Mouse (Mus musculus): ENCODE measurements around the gene Mblac2. TPM values are rescaled to one million over a fixed set of nuclear protein-coding genes. Genes with fewer than 3 reads are reported as not detected.
A peak's percentile ranks its signal among the peaks of the same experiment; 100 is the strongest.
"Not testable (repeated sequence)": the region's sequence is repeated elsewhere in the genome, so short reads cannot be mapped to it uniquely, and the experiment has no call there.

Gene Mblac2
- 10 to 100 TPM; 34.1 to 39.5 TPM for total RNA-seq (2021)

DNA sequence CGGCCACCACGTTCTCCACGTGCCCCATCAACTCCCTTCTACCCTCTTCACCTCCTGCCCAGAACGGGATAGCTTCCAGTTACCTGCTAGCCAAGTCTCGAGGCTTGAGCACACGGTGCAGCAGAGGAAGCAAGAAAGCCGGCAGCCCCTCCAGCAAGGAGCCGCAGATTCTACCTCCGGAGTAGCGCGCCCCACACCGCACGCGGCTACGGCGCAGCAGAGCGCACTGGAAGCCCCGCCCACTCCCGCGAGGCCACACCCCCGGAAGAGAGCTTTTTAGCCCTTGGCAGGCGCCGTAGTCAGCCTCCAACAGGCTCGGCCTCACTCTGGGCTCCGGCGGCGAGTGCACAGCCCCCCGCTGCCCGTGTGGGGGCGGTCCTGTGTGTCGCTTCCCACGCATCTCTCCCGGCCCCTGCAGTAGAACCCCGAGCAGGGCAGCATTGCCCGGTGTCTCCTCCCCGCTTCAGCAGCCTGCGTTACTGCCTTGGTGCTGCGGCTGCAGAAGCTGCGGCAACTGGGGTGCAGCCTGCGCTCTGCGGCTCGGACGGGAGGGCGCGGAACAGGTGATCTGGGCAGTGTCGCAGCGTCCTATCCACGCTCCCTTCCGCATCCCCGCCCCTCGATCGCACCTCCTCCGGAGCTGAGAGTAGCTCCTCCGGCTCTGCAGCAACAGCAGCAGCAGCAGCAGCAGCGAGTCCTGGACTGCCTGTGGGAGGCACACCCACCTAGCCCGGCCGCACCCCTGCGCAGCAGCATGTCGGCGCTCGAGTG lies at the start of gene Mblac2, which contains the start of gene Polr3g:
Gene Mblac2, plus strand, starts transcription at position 567 of the 771 bp plus-strand sequence.
Gene Polr3g, minus strand, starts transcription at position 239 of the 771 bp plus-strand sequence.
- intact Hi-C loops (cut with DNase I), result no loop called here
- DNase-seq, result peak; percentile 97

DNA sequence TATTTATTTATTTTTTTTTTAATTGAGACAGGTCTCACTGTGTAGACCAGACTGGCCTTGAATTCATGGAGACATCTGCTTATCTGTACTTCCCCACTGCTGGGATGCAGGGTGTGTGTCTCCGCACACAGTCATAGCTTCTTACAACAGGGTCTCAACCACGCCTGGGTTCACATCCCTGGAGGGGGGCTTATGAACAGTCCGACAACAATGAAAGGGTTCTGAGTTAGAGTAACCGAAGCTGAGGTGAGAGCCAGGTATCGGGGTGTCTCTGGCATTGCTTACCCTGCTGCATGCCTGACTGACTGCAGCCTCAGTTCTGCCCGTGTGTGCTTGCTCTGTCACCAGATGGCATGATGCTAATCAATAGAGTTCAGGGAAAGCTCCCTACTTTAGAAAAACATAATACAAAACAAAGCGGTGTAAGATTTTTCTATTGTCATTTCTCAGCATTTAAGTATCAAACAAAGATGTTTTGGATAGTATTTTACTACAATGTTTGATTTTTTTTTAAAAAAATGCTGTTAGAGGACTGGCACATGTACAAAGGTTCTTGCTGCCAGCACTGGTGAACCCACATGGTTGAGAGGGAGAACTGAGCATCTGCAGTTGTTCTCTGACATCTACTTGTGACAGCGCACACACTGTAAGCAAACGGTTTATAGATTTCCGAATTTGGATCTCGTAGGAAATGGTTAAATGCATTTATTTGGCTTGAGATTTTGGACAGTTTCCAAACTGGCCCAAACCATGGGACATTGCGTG lies 47.4 kb upstream of the Mblac2 start:
- DNase-seq, result no peak
- intact Hi-C loops (cut with DNase I), result no loop called here

DNA sequence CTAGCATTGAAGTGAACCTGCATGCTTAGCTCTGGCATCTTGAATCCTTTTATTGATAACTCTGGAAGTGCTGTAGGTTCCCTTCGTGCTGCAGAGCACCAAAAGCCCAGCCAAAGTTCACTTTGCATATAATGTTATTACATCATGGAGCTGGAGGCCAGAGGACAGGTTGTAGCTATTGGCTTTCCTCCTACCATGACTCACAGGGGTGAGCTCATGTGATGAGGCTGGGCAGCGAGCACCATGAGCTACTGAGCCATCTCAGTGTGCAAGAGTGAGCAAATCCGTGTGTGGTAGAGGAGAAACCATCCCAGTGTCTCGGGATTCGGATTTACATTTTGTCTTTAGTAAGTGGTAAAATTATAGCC lies 46.8 kb upstream of the Mblac2 start:
- no peak for DNase-seq
- intact Hi-C loops (cut with DNase I), result no loop called here

DNA sequence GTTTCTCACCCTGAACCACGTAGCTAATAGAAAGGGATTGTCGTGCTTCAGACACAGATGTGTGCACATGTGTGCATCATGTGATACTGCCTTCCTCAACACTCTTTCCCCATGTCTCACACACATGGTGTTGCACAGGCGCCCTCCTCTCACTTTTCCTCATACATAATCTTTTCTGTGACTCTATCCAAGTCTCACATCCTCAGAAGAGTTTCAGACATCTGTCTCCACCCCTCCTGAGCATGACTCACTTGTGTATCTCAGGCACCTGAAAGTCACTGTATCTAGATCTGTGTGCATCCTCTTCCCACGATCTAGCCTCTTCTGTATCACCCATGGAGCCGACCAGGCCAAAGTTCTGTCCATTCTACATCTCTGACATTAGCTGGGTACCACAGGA lies 43.4 kb upstream of the Mblac2 start:
- no peak for DNase-seq
- intact Hi-C loops (cut with DNase I), result no loop called here

DNA sequence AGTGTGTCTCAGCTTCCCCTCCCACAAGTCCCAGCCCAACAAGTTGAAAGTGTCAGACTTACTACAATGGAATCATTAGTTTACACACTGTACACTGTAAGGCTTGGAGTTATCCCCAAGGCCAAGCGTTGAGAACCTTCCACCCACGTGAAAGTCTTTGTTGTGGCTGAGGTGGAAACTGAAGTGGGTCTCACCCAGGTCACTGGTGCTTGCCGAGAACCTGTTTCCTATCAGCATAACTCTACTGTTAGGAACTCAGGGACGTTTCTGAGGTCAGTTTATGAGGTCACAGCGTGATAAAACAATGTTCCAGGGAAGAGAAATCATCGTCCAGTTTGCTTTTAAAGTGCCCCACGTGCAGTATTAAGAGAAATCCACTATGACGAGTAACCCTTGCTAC lies 35.8 kb upstream of the Mblac2 start:
- intact Hi-C loops (cut with DNase I), result no loop called here
- no peak for DNase-seq

DNA sequence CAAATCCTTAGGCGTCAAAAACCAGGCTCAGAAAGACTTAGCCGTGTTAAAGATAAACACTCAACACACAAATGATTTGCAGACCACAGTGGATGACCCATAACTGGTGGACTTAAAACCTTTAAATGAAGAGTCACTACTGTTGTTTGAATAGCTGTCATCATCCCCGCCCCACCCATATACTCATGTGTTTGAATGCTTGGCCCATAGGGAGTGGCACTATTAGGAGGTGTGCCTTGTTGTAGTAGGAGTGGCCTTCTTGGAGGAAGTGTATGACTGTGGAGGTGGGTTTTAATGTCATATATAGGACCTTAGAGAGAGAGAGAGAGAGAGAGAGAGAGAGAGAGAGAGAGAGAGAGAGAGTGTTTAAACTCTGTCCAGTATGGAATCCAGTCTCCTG lies 28.0 kb upstream of the Mblac2 start:
- no peak for DNase-seq
- intact Hi-C loops (cut with DNase I), result no loop called here

DNA sequence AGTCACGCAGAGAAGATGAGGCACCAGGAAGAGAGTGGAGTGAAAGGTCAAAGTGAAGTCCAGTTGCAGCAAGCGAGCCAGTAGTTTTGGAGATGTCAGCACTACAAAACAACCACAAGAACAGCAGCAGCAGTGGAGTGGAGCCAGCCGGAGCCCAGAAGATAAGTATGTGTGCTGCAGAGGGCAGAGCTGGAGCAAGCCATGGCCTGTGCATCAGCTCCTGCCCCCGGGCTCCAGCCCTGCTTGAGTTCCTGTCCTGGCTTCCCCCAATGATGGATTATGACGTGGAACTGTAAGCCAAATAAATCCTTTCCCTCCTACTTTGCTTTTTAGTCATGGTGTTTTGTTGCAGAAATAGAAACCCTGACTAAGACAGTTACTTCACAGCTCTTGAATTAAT lies 26.9 kb upstream of the Mblac2 start:
- DNase-seq, result no peak
- intact Hi-C loops (cut with DNase I), result no loop called here

DNA sequence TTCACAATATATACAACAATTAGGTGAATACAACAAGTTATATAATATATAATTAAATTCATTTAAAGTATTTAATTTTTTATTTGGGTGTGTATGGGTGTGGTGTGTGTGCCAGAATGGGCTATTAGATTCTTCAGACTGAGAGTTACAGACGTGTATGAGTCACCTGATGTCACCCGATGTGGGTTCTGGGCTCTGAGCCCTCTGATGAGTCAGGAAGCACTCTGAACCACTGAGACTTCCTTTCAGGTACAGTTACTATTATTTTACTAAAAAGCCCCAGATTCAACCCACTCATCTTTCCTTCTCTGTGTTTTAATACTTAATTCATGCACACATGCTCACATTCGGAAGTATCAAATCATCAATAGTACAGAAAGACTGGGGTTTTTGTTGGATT lies 26.3 kb upstream of the Mblac2 start:
- intact Hi-C loops (cut with DNase I), result no loop called here
- no peak for DNase-seq

DNA sequence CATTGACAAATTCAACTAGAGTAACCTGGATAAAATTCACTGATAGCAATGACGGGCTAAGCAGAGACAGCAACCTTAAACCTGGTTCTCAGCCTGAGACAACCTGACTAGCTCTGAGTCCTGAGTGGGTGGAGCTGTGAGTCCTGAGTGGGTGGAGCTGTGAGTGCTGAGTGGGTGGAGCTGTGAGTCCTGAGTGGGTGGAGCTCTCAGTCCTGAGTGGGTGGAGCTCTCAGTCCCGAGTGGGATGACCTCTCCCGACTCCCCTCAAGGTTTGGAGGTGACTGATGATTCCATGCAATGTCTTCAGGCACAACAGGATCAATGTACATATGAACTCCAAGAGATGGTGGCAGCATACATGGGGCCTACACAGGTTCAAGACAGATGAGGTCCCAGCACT lies 21.6 kb upstream of the Mblac2 start:
- DNase-seq, result no peak
- intact Hi-C loops (cut with DNase I), result no loop called here

DNA sequence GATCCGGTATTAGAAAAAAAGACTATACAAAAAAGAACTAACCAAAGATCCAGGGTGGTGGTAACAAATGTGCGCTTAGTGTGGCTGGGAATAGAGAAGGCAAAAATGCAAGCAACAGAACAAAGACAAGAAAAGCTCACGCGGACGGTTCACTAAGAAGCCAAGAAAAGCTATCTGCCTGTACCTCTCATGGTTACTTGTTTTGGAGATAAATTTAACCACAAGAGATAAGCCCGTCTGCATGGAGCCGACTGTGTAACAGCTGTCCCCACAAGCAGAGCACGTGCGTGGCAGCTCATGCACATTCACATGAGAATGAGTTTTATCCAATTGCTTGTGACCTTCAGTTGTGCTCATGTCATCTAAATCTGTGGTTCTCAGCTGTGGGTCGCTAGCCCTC lies 20.7 kb upstream of the Mblac2 start:
- no peak for DNase-seq
- intact Hi-C loops (cut with DNase I), result no loop called here

DNA sequence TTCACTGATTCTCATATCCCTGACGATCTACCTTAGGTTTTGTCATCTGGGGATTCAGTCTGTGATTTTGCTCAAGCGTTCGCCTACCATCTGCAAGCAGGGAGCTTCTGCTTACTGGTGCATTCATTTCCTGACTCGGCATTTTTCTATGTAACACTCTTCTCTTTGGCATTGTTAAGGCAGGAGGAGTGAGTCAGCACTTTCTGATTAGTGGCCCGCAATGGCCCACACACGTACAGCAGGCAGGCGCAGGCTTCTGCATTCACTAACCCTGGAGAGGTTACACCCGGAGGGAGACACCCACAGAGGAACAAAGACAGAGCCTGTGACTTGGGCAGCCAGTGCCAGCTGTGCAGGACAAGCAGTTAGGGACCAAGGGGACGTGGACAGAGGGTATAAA lies 19.5 kb upstream of the Mblac2 start:
- DNase-seq, result no peak
- intact Hi-C loops (cut with DNase I), result no loop called here

DNA sequence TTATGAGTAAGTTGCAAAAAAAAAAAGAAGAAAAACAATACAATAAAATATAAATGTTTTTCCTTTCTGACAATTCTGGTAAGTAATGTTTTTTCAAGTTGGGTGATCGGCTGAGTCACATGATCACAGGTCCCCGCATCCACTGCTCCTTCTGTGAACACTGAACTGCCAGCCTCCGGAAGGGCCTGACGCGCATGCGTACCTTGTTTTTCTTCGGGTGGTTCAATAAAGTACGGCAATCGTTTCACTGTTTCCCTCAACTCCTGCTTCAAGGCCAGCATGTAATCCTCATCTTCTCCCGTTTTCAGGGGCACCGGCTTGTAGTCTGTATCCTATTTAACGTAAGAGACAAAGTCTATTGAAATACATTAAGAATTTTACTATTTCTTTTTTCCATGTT lies 16.7 kb upstream of the Mblac2 start:
- intact Hi-C loops (cut with DNase I), result no loop called here
- no peak for DNase-seq

DNA sequence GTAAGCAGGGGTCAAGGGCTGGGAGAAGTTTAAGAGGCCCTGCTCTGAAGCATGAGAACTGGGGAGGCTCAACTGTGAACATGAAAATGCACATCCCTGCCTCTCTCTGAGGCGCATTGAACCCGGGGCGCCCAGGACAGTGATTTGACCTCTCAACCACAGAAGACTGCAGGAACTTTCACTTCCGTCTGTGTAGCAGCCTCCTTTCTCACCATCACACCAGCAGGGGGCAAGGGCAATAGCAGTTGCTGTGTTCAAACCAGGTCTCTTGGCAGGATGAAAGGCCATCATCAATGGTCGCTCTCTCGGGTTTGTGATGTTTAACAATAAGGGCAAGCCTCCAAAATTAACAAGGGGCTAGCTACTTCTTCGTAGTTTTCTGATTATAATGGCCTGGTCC lies 8.0 kb upstream of the Mblac2 start:
- DNase-seq, result no peak
- intact Hi-C loops (cut with DNase I), result no loop called here

DNA sequence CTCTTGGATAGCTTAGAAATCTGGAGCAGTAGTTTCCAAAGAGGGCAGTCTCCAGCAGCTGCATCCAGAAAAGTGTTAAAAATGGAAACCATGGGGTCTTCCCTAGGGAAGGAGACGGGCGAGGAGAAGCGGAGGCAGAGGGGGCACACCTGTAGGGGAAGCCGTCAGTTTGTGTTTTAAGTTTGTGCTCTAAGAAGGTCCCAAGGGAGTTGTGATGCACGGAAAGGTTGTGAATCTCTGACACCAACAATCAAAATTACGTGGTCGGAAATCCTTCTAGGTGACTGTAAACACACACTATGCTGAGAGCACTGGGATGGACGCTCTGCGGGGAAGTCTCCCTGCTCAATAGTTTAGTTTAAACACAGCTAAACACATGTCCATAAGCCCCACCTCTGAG lies 7.5 kb upstream of the Mblac2 start:
- intact Hi-C loops (cut with DNase I), result no loop called here
- no peak for DNase-seq

DNA sequence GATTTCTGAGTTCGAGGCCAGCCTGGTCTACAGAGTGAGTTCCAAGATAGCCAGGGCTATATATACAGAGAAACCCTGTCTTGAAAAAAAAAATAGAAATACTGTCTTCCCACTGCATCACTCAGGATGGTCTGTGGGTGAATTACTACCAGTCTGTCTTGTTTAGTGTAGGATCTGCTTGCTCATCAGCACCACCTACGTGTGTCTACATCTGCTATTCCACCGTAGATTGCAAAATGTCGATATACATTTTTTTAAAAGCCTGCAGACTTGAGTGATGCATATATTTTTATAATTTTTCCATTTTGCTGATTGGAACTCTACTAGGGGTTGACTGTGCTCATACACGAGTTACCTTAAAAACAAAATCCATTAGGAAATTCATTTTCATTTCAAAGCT lies 4.8 kb upstream of the Mblac2 start:
- intact Hi-C loops (cut with DNase I), result no loop called here
- no peak for DNase-seq

DNA sequence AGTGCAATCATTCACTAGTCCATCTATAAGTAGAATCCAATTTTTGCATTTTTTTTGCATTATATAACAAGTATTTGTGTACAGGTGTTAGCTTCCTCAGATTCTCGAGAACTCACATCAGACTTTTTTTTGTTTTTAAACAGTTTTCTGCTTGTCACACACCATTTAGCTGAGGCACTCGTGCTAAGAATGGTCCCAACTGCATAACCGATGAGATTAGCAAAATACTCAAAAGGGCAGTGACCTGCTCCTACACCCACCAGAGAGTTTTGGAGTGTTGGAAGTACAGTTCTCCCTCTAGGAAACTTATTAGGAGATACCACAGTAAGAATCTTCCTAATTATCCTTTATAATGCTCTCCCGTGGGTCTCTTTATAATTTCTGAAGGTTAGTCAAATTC lies 1.3 kb upstream of the Mblac2 start:
- intact Hi-C loops (cut with DNase I), result no loop called here

DNA sequence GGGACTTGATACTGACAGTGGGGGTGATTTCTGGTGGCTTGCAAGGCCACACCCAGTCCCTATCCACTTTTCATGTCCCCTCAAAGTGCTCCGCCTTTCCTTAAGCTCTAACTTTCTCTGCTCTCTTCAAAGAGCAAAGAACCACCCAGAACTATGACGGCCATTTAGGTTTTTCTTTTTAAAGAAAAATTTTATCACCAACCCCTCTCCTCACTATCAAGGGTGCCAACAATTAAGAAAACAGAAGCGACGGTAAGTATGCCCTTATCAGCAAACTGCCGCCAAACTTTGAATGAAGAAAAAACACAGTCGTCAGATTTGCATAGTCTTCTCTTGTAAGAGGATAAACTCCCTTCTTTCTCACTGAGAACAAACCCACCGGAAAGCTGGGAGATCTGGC lies 875 bp upstream of the Mblac2 start:
- intact Hi-C loops (cut with DNase I), result no loop called here
- DNase-seq, result no peak

More for the DNA sequence above, 1.3 kb upstream of the Mblac2 start:
- no peak for DNase-seq

DNA sequence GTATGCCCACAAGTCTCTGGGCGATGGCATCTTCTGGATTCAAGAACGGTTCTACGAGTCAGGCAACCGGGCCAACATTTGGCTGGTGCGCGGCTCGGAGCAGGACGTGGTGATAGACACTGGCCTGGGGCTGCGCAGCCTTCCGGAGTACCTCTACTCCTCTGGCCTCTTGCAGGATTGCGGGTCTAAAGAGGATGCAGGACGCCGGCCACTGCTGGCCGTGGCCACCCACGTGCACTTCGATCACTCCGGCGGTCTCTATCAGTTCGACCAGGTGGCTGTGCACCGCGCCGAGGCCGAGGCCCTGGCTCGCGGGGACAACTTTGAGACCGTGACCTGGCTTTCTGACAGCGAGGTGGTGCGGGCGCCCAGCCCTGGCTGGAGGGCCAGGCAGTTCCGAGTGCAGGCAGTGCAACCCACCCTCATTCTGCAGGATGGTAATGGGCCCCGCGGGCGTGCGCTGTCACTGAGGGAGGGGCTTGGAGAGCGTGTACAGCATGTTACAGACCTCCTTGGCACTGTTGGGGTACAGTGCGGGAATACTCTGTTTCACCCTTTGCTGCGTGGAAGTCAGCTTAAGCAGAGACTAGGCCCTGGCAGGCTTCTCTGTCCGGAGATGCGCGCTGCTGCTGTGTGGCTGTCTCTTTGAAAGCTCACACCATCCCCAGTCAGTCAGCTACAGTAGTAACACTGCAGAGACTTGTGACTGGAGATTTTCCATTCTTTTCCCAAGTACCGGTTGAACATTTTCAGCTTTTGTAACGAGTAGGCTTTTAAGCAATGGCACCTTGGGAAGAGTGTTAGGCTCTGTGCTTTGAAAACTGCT lies 618 bp downstream of the Mblac2 start:
- intact Hi-C loops (cut with DNase I), result no loop called here
- DNase-seq, result peak; percentile 42

DNA sequence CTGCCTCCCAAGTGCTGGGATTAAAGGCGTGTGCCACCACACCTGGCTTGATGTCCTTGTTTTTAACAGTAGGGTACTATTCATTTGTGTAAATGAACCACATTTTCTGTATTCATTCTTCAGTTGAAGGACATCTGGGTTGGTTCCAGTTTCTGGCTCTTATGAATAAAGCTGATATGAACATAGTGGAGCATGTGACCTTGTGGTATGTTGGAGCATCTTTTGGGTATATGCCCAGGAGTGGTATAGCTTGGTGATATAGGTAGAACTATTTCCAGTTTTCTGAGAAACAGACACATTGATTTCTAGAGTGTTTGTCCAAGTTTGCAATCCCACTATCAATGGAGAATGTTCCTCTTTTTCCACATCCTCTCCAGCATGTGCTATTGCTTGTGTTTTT lies 2.8 kb downstream of the Mblac2 start:
- intact Hi-C loops (cut with DNase I), result no loop called here
- DNase-seq, result no peak

DNA sequence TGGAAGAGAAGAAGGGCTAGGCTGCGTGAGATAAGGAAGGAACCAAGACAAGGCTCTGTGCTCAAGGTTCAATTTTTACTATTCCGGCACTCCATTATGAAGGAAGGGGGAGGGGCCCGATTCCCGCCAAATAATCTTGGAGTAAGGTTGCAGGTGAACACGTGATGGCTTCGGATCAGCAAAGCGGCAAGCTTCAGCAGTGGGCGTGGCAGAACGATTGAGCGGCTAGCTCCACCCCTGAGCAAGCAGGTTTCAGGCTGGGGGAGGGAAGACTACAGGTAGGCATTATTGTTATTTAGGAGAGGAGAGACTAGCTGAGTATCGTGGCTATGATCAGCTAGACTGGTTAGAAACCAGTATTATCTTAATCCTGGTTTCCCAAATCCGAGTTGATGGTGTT lies 17.0 kb downstream of the Mblac2 start:
- intact Hi-C loops (cut with DNase I); DNase-seq: not testable (repeated sequence)

DNA sequence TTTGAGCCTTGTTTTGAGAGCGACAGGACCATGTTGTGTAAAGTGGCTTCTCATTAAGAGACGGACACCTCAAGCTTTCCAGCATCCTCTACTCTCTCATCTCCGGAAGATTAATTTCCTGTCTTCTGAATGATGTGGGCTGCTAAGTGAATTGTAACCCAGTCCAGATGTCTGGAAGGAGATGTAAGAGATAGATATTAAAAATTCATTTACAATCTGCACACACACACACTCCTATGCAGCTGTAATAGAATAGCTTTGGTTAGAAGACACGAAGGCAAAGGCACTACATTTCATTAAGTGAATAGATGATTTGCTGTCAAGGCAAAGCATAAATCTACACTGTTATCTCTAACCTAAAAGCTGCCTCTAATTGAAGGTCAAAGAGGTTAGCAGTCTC lies 18.0 kb downstream of the Mblac2 start:
- intact Hi-C loops (cut with DNase I), result no loop called here

DNA sequence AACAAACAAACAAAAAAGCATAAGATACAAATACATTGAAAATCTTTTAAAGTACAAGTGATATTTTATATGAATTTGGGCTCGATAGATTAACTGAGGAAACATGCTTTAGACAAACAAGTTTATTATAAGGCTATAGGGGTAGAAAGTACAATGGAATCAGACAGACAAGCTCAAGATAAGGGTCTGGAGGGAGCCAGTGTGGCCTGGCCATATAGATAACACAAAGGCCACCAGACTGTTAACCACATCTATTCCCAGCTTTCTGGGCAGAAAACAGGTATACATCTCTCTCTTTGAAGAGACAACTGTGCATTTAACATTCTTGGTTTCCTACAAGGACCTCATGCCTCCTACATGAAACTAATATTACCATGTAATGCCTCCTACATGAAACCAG lies 19.2 kb downstream of the Mblac2 start:
- intact Hi-C loops (cut with DNase I), result no loop called here
- no peak for DNase-seq

More for the DNA sequence above, 18.0 kb downstream of the Mblac2 start:
- no peak for DNase-seq

All from left cerebral cortex, postnatal 4 days (tissue).